Comparison of ENCODE assay signal across 17 mouse cellular contexts in genomic region chr14:21278290-21278689, GRCm38 (mm10).
"Had no signal": no experiment of that assay in that cellular context is flagged by ENCODE, and none has a peak within 500 bp of the region (broad histone marks: within the 10 kb centered on the region; RNA-seq: fewer than 3 reads in every experiment).

No protein-coding gene starts in this region.

- H3K27ac ChIP-seq: kidney, embryonic 15.5 days; limb, embryonic 12.5 days; limb, embryonic 15.5 days; liver, embryonic 15.5 days; midbrain, embryonic 10.5 days; midbrain, embryonic 13.5 days; neural tube, embryonic 13.5 days had no signal

- H3K36me3 ChIP-seq: kidney, embryonic 15.5 days; limb, embryonic 12.5 days; limb, embryonic 15.5 days; liver, embryonic 15.5 days; midbrain, embryonic 10.5 days; midbrain, embryonic 13.5 days; neural tube, embryonic 13.5 days had no signal

- H3K27me3 ChIP-seq: kidney, embryonic 15.5 days; limb, embryonic 12.5 days; limb, embryonic 15.5 days; liver, embryonic 15.5 days; megakaryocyte, embryonic 14.5 days; midbrain, embryonic 13.5 days; neural tube, embryonic 13.5 days had no signal

- DNase-seq: kidney, adult 8-10 months; kidney, postnatal 10 days; kidney, postnatal 4 days; left cerebral cortex, postnatal 4 days; lung, embryonic 14.5 days; lung, postnatal 10 days; thymus, adult 18-20 months; thymus, postnatal 36 days had no signal

- H3K4me1 ChIP-seq: liver, embryonic 15.5 days; midbrain, embryonic 13.5 days had no signal

- H3K4me3 ChIP-seq: kidney, embryonic 15.5 days; limb, embryonic 12.5 days; limb, embryonic 15.5 days; liver, embryonic 15.5 days; megakaryocyte, embryonic 14.5 days; midbrain, embryonic 10.5 days; midbrain, embryonic 13.5 days; myocyte; neural tube, embryonic 13.5 days had no signal

- H3K9ac ChIP-seq: kidney, embryonic 15.5 days; limb, embryonic 12.5 days; limb, embryonic 15.5 days; liver, embryonic 15.5 days; lung, embryonic 14.5 days; midbrain, embryonic 13.5 days; neural tube, embryonic 13.5 days had no signal
